Mouse (Mus musculus) testis, adult 2 months (tissue): Measurements from ENCODE around the gene Smg6.
"Not testable (repeated sequence)": the region's sequence is repeated elsewhere in the genome, so short reads cannot be mapped to it uniquely, and the experiment has no call there.

Source experiments
- CTCF ChIP-seq: fragments of 200-500 bp; IDR thresholded peaks from 2 replicates; pipeline ENCODE4 v1.5.1; 2012; ENCODE audit warnings: low read depth, mild to moderate bottlenecking, inconsistent platforms, low read length, moderate library complexity; ENCODE audit not compliant: control insufficient read depth, insufficient read depth, insufficient replicate concordance
- POLR2A ChIP-seq: fragments of 200-500 bp; IDR thresholded peaks from 2 replicates; pipeline ENCODE4 v1.6.1; 2012; ENCODE audit warnings: low read depth, mild to moderate bottlenecking, inconsistent platforms, low read length, moderate library complexity; ENCODE audit not compliant: control insufficient read depth

- TF ChIP-seq CTCF, POLR2A: not testable (repeated sequence)
These were observed 83.9 kb downstream of the Smg6 start for GRCm38 (mm10) chr11:75009537-75009936.
